Mouse (Mus musculus): ENCODE data around the gene Retn.

GRCm38 (mm10) chr8:3655526-3655925 lies at the start of gene Retn:
- TF ChIP-seq TAL1 (conservative IDR thresholded peaks at IDR 0.05; ENCODE audit: low read depth, low read length): no peak
- TF ChIP-seq CTCF (IDR thresholded peaks at IDR 0.05; ENCODE audit: low read depth, low read length): no peak
- no peak for TF ChIP-seq POLR2AphosphoS5 (IDR thresholded peaks at IDR 0.05; ENCODE audit: insufficient replicate concordance, low read depth, low read length)

Measured in G1E (cell line).